Mouse (Mus musculus) G1E (cell line): ENCODE results near the gene Gng2.

Experiments
- CTCF ChIP-seq: IDR thresholded peaks from 2 replicates; pipeline ENCODE4 v1.5.1; 2012; ENCODE audit warnings: low read depth, low read length, inconsistent platforms, mixed read lengths
- GATA1 ChIP-seq: IDR thresholded peaks from 2 replicates; pipeline ENCODE4 v1.6.1; 2012; ENCODE audit warnings: borderline replicate concordance, low read length, inconsistent platforms, mixed read lengths
- POLR2AphosphoS5 ChIP-seq: IDR thresholded peaks from 2 replicates; pipeline ENCODE4 v1.6.1; 2012; ENCODE audit warnings: low read depth, low read length, inconsistent platforms; ENCODE audit not compliant: insufficient replicate concordance
- TAL1 ChIP-seq: conservative IDR thresholded peaks from 2 replicates; pipeline ENCODE4 v1.6.1; 2012; ENCODE audit warnings: low read depth, low read length, inconsistent platforms, mixed read lengths

DNA sequence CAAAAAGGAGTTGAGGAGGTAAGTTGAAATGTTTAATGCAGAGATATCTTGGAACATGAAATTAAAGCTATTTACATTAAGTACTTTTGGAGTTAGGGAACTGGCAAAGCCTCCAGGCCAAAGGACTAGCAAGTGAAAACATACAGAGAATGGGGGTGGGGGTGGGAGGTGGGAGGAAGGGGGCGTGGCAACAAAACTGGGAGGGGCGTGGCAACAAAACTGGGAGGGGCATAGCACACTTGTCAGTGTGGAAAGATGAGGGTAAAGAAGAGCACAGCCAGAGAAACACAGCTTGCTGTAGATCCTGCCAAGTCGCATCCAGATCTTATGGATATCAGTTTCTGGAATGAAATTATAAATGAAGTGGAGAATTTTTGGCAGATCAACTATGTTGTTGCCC, 30.0 kb upstream of the Gng2 start:
- no peak for TF ChIP-seq TAL1
- TF ChIP-seq CTCF = no peak
- TF ChIP-seq GATA1 = no peak
- TF ChIP-seq POLR2AphosphoS5 = no peak
